Mouse (Mus musculus) R1 (cell line): ENCODE measurements at regions not wholly inside any gene's neighbourhood (a gene's known extent, or its start where the extent isn't known, plus 50 kb on each side); places are given as distances from the start of the nearest gene placed in this dataset.
A peak's percentile ranks its signal among the peaks of the same experiment; 100 is the strongest.

Experiments
- DNase-seq: peaks from one replicate; pipeline ENCODE4 v3.0.0-alpha.2; 2018; ENCODE audit warnings: low read depth, low spot score

DNA sequence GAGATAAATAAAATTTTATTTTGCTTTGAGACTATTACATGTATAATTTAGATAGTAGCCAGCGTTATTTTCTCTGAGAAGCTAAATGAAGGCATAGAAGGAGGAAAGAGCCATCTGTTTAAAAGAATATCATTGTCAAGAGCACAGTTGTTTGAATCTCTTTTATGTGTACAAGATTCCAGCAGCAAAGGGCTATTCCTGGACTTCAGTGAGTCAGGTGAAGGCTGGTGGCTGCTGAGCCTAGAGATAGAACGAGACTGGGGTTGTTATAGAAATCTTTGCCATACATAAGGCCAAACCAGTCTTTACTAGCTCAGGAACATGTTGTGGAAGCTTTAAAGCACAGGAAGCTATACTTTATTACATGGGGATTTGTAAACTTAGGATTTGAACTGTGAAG, 261.6 kb downstream of the Adcyap1 start:
- DNase-seq, result no peak

DNA sequence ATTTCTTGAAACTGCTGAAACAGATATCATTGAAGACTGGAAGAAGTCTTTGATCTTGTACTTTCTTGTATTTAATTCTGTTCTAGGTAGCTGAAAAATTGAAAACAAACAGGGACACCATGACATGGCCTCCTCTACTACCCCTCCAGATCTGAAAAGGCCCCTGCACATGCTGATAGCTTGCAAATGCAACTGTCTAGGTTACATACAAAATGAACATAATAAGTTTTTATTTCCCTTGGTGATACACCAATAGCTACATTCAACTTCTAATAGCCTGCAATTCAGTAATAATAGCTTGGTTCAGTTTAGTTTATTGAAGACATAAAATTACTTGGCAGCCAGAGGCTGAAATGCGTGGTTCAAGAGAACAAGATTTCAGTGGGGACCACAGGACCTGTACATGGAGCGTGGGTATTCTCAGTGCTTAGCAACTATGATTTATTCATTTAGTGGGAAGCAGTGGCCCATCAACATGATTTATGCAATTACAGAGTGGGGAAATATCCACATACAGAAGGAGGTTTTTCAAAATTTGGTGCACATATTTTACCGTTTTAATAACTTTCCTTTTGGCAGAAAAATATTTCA, 264.9 kb downstream of the Adcyap1 start:
- DNase-seq, result no peak

DNA sequence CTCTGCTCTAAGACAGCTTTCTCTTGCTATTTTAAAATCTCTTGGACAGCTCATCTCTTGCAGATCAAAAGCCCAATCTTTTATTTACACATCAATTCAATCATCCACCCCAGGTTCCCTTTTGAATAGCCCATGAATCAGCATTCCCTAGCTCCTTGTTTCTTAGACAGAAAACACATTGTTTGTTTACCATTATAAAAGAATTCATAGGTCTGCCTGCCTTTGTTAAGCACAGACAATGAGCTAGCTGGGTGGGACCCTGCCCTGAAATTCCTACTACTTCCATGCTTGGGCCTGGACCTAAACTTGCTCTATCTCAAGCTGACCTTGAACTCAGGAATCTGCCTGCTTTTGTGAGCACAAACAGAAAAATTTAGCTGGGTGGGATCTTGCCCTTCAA, 283.6 kb downstream of the Adcyap1 start:
- DNase-seq, result peak; percentile 98

DNA sequence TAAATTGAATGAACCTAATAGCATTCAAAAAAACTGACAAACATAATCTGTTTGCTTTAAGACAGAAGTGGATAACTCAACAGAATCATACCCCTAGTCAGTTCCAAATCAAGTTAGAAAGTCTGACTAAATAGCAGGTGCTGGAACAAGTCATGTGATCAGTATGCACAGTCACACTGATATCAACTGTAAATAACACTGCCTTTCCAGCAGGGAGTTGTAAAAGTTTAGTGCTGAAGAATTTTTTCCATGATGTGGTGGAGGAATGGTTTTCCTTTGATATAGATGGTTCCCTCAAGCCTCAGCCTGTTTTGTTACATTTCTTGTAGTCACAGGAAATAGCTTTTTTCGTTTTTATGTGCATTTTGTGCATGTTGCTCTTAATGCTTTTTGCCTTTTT, 285.7 kb downstream of the Adcyap1 start:
- DNase-seq, result no peak

DNA sequence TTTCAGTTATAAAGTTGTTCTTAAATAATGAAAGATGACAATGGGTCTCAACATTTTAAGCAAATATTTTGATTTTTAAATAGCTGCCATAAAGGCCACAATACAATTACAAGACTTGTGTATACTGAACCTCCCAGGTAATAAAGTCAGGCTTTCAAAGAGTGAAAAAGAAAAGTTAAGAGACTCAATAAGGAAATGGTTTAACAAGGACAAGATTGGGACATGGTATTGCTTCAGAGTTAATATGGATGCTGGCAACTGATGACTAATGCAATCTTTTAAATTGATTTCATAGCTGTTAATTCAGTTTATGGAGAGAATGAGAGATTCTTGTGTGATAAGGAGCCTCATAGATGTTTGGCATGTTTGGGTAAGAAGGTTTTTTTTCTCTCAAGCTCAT, 287.6 kb downstream of the Adcyap1 start:
- DNase-seq, result no peak

DNA sequence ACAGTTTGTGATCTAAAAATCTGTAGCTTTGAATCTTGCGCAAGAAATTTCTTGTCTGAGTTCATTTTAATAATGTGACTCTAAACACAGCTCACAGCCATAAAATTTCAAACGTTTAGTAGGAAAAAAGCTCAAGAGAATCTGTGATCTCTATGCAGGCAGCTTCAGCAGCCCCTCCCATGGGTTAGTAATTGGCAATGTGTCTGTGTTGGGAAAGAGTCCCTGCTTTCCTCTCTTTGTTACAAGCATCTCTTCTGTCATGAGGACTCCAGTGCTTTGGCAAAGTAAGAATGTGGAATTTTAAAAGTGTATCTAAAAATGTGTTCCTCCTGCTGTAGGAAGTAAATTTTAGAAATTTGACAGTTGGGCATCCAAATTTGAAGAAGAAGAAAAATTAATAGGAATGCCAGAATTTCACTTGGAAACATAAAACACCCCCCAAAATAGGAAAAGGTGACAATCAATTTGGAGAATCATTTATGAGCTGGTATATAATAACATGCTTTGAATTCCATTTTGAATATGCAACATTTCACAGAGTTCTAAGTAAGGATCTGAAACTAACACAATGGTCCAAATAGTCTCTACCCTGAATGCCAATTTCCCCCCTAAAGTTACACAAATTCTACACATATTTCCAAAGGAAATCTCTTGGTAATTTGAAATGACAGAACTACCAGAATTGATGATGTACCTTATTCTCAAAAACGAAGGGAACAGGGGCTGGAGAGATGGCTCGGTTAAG, 291.3 kb downstream of the Adcyap1 start:
- no peak for DNase-seq

DNA sequence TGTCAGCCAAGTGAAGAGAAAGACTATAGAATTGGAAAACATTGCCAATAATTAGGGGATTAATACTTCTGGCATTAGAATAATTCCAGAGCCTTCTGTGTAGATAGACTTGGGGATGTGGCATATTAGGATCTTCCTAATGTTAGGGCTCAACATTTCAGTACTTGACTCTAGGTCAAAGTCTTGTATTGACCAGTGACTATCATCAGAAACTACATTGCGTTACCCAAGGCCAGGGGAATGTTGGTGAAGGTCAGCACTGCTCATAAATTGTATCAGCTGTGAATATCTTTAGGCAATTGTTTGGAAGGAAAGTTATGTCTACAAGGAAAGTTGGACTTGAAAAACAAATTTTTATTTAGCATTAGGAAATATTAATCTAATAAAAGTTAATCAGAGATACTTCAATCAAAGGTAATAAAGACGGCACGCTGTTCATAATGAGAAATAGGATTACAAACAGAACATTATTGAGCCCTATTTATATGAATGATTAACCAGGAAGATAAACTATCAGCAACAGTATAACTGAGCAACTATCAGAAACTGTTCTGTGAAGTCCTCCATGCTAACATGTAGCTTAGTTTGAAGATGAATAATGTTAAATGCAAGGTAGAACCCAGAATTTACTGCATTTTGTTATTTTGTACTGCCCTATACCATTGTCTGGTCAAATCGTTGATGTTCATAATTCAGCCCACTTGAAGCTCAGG, 310.2 kb downstream of the Adcyap1 start:
- no peak for DNase-seq

DNA sequence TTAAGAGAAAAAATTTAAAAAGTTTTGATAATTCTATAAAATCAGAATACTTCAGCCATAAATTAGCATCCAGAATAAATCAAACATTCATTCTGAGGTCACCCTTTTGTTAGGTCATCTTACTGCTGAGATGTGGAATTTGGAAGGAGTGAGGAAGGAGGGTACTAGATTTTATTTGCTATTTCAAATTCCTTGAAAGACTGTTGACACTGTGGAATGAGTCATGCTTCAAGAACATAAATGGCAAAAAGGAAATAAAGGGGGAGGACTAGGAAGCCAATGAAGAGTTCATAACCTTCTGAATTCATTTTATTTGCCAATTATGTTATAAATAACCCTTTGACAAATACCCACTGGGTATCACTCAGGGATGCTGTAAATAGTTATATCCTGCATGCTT, 324.6 kb downstream of the Adcyap1 start:
- DNase-seq, result no peak

DNA sequence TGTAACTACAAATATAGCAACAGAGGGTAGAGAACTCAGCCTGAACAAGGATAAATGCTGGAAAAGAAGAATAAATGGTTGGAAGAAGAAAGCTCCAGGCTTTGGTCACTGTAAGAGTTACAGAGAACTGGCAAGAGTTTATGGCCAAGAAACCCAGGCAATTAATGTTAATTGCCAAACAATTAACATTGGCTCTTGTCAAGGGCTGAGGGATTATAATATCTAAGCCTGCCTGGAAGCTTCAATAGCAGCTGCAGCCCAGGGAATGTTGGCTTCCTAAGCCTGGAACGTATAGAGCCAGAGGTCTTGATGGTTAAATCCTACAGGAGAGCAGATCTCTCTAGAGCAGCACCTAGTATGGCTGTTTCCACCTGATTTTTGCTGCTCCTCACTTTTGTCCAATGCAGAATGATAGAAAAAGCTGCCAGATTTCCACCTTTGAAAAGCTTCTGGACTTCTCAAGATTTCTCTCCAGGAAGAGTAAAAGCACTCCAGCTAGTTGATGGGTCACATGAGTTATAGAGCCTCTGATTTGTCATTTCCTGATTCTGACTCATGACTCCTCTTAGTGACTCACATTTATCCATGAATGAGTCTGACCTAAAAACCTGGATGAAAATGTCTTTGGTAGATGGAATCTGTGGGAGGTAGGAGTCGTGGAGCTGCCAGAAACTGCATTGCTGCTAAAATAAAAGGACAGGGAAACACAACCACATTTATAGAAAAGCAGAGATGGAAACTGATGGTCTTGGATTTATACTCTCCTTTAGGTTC, 327.2 kb downstream of the Adcyap1 start:
- DNase-seq, result no peak

DNA sequence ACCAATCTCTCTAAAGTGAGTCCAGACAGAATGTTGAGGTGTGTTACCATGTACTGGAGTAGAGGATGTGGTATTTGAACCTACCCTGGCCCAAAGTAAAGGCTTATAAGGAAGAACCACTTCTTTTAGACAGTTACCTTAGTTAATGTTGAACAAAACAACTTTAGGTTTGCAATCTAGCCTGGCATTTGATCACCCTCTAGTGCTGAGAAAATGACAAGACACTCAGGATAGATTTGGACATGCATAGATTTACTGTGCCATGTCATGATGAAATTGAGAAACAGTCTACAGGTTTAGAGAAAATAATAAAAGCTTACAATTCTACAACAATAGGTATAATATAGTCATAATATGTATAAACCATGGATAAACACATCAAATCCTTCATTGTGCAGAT, 333.7 kb downstream of the Adcyap1 start:
- peak; percentile 39 for DNase-seq

DNA sequence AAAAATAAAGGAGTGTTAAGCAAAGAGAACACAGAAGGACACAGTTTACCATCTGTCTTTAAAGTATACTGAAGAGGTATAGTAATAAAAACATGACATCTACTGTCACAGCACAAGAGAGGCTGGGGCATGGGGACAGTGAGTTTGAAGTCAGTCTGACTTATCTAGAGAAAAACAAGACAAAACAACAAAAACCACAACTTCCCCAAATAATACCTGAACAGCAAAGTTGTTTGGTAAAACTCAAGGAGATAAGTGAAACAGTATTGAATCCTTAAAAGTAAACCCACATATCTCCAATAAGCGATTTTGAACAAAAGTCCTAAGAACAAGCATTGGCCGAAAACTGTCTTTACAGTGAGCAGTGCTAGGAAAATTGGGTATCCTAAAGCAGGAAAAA, 336.1 kb downstream of the Adcyap1 start:
- no peak for DNase-seq

DNA sequence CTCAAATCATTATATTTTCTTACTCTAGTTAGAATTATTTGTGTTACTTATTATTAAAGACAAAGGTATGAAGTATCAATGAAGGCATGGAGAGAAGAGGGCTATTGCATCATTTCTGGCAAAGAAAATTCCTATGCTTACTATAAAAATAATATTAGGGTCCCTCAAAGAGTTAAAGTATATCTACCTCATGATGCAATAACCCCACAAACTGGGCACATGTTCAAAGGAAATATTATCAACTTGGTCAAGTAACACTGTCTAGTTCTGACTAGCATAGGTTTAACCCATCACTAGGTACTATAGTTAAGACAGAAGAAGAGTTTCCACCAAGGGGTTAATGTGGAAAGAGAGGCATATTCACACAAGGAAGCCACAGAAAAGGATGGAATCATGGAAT, 336.9 kb downstream of the Adcyap1 start:
- DNase-seq, result no peak

DNA sequence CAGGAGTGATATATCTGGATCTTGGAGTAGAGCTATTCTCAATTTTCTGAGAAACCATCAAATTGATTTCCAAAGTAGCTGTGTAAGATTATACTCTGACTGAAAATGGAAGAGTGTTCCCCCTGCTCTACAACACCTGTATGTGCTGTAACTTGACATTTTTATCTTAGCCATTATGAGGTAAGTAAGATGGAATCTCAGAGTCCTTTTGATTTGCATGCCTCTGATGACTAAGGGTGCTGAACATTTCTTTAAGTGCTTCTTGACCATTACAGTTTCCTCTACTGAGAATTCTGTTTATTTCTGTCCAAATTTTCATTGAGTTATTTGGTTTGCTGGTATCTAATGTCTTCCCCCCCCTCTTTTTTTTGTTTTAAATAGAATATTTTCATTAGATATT, 343.0 kb downstream of the Adcyap1 start:
- no peak for DNase-seq

DNA sequence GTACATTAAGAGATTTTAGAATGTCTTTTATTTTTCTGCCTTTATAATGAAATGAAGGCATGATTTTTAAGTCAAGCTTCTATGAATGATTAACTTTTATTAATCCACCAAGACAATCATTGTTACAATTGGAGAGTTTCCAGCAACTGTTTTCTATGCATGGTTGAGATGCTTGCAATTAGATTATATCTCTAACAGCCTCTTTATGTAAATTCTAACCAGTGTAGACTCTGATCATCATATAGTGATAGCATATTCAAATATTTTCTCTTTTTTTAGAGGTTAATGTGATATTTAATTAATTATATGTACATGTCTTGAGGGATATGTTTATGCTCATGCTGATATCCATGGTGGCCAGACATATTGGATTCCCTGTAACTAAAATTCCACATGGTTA, 351.5 kb downstream of the Adcyap1 start:
- DNase-seq, result no peak

DNA sequence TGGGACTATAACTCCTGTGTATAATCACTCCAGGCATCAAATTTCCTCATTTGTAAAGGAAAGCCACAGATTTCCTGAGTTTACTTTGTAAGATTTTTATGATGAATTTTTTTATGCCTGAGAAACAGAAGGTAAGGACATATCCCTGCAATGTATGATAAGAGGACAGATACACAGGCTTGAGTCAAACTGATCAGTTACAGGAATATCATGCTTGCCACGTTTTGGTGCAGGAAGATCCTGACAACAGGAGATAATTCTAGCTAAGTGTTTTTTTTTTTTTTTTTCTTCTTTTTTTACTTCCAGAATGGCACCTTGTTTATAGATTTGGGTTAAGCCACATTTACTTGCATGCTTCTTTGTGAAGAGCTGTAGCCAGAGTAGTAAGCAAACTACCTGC, 357.1 kb downstream of the Adcyap1 start:
- no peak for DNase-seq

DNA sequence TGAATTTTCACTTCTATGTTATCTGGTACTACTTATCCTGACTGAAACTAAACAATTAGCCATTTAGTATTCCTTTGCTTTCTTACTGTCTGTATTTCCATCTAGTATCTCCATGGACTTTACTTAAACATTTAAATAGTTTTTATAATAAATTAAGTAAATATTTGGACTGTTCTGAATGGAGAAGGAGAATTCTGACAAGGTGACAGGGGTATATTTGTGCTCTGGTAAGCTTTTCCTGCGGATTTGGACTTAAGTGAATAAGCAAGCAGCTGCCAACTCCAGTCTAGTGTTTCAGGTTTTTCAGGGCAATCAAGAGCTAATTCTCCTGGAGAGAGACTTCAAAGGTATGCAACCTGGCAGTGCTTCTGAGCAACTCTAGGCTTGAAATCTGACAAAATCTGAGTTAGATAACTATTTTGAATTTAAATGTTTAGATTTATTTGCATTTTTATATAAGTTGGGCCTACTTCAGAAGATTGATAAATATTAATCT, 364.5 kb downstream of the Adcyap1 start:
- peak; percentile 9 for DNase-seq

DNA sequence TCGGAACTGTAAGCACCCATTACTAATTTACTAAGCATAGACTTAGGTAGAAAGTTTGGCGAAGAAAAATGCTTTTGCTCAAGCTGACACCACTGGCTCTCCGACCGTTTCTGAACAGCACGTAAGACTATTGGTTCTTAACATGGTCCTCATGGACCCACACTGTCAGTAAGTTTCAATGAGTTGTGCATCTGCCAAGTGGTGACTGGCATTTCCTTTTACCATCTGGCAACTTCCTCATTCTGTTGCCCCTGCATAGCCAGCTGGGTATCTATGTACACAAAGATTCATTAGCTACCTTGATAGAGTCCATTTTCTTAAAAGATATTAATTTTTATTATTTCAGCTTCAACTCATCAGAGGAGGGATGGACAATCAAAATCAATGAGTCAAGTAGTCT, 381.2 kb downstream of the Adcyap1 start:
- no peak for DNase-seq

DNA sequence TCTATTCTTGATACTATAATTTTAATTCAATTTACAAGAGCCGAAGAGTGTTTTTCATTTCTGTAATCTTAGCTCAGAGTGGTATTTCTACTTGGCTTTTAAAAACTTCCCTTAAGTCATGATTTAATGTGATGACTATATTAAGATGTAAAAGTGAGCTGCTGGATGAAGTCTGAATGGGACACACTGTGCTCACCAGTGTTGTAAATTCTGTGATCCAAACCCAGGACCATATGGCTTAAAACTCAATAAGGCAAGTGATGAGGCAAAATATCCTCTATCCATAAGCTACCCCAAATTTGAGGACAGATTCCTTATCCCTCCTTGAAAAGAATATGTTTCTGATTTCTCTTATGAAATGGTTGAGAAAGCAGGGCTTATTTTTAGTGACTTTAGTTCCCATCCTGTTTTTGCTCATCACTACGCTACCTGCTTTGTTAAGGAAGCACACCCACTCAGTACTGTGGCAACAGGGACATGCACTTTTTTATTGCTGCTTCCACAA, 399.4 kb downstream of the Adcyap1 start:
- DNase-seq, result no peak

DNA sequence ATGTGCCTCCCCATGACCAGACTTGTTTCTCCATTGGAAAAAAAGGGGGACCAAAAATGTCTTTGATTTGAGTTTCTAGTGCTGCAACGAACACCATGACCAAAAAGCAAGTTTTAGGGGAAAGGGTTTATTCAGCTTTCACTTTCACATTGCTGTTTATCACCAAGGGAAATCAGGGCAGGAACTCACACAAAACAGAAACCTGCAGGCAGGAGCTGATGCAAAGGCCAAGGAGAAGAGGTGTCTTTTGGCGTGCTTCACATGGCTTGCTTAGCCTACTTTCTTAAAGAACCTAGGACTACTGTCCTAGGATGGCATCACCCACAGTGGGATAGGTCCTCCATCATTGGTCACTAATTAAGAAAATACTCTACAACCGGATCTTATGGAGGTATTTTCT, 401.4 kb downstream of the Adcyap1 start:
- no peak for DNase-seq

DNA sequence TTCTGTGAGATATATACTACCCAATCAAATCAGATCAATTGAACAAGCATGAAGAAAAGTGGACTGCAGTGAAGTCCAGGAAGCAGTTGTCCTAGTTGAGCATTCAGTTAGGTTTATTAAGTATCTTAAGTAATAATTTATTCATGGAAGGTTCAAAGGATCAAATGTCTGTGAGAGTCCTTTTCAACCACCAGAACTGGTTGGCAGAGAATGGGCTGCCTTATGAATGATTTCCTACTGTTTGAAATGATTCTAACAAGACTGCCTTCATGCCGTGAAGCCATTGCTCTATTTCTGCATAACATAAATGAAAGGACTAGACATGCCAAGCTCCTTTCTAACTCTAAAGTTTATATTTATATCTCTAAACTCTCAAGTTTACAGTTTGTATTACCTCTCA, 410.4 kb downstream of the Adcyap1 start:
- DNase-seq, result no peak

DNA sequence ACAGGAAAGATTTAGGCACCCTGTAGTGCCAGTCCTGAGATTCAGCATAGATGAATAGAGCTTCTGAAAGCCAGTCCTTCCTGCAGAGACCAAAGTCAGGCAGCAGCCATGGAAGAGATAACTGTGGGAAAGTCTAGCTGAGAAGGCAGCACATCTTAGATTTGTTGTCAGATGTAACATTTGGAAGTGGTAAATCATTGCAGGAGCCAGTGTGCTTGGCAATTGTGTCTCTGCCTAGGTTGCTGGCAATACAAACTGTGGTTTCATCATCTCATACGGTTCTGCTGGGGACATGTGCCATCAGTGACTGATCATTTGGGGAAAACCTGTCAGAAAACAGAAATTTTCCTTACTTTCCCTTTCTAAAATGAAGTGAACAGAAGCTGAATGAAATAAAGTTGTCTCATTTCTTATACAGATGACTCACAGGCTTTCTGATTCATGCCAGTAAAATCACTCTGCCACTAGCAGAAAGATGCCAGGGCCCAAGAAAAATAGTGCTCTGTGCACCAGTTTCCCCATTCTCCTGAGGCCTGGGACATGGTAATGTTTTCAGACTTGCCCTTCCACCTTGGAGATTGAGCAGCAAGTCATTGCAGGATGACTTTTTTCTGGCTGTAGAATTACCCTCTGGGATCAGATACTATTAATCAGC, 411.3 kb downstream of the Adcyap1 start:
- peak; percentile 4 for DNase-seq
